Mouse (Mus musculus) small intestine, adult 2 months (tissue): ENCODE results near the gene Slamf1.

Experiments used
- CTCF ChIP-seq: fragments of 200-500 bp; IDR thresholded peaks from 2 replicates; pipeline ENCODE4 v1.5.1; 2012; ENCODE audit warnings: low read depth, mild to moderate bottlenecking, control low read depth, inconsistent platforms, low read length, moderate library complexity, mixed read lengths; ENCODE audit not compliant: insufficient replicate concordance, insufficient read length; ENCODE audit errors: extremely low read depth
- POLR2A ChIP-seq: fragments of 200-500 bp; IDR thresholded peaks from 2 replicates; pipeline ENCODE4 v1.6.1; 2012; ENCODE audit warnings: low read depth, mild to moderate bottlenecking, control low read depth, inconsistent platforms, low read length, moderate library complexity

DNA sequence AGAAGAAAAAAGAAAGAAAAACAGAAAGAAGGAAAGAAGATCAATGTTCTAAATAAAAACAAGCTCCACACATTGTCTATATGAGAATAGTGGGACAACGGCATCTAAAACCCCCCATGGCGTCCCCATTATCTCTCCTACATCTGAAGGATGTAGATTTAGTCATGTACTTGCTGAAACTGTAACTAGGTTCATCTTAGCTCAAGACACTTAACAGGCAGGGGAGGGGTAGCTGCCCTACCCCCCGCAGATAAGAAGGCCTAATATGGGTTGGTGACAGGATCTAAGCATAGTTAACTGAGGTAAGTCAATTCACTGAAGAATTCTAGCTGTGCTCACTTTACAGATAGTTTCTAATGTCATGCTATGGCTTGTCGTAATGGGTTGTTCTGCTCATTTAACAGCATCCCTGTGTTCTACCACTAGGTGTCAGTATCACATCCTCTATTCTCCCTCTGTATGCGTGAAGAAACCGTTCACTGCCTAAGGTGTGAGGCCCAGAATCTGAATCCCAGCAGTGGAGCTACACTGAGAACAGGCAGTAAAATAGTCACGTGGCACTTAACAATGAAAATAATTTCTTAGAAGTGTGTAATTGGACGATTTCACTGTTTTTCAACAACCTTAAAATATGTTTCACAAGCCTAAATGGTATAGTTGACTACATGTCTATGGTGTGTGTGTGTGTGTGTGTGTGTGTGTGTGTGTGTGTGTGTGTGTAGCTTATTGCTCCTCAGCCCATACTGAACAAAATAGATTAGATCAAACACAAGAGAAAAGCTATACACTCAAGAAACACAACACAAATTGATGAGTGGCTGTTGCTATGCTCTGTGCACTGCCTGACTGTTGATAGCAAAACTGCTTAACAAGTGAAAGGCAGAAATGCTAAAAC is 48.9 kb downstream of the Slamf1 start:
- TF ChIP-seq CTCF (no peak), POLR2A (no peak)
